Comparison of ENCODE assay signal across 35 mouse cellular contexts in genomic region chr10:62750781-62751180, GRCm38 (mm10).
"Had no signal": no experiment of that assay in that cellular context is flagged by ENCODE, and none has a peak within 500 bp of the region (broad histone marks: within the 10 kb centered on the region; RNA-seq: fewer than 3 reads in every experiment).

No protein-coding gene starts in this region.

- H3K4me1 ChIP-seq: heart, embryonic 10.5 days; heart, embryonic 12.5 days; heart, embryonic 13.5 days; heart, embryonic 15.5 days; hindbrain, embryonic 10.5 days; hindbrain, embryonic 12.5 days; hindbrain, embryonic 13.5 days; hindbrain, embryonic 15.5 days; intestine, embryonic 15.5 days; kidney, embryonic 15.5 days had no signal

- H3K27ac ChIP-seq: heart, embryonic 10.5 days; heart, embryonic 13.5 days; heart, embryonic 15.5 days; hindbrain, embryonic 10.5 days; hindbrain, embryonic 12.5 days; hindbrain, embryonic 13.5 days; hindbrain, embryonic 14.5 days; hindbrain, embryonic 15.5 days; hindbrain, postnatal 0 days; intestine, embryonic 15.5 days; kidney, embryonic 15.5 days; kidney, postnatal 0 days; layer of hippocampus, adult 2 months; left cerebral cortex, adult 2 months had no signal

- H3K9ac ChIP-seq: heart, embryonic 12.5 days; heart, embryonic 13.5 days; heart, embryonic 15.5 days; hindbrain, embryonic 12.5 days; hindbrain, embryonic 13.5 days; hindbrain, embryonic 14.5 days; hindbrain, embryonic 15.5 days; intestine, embryonic 15.5 days; kidney, embryonic 15.5 days had no signal

- H3K9me3 ChIP-seq: heart, embryonic 10.5 days; heart, embryonic 12.5 days; heart, embryonic 13.5 days; heart, embryonic 15.5 days; hindbrain, embryonic 10.5 days; hindbrain, embryonic 12.5 days; hindbrain, embryonic 13.5 days; hindbrain, embryonic 15.5 days; intestine, embryonic 15.5 days; kidney, embryonic 15.5 days had no signal

- DNase-seq: heart, postnatal 10 days; heart, postnatal 14 days; heart, postnatal 36 days; heart, postnatal 4 days; kidney, adult 11 months; kidney, adult 18-20 months; kidney, adult 2 months; kidney, adult 8-10 months; kidney, adult 9 months; kidney, postnatal 10 days; kidney, postnatal 14 days; kidney, postnatal 25 days; kidney, postnatal 36 days; kidney, postnatal 4 days; layer of hippocampus, adult 9-11 months; layer of hippocampus, postnatal 36 days had no signal

- H3K4me3 ChIP-seq: heart, embryonic 10.5 days; heart, embryonic 12.5 days; heart, embryonic 13.5 days; heart, embryonic 15.5 days; hindbrain, embryonic 10.5 days; hindbrain, embryonic 12.5 days; hindbrain, embryonic 13.5 days; hindbrain, embryonic 15.5 days; intestine, embryonic 15.5 days; kidney, embryonic 15.5 days; layer of hippocampus, adult 2 months; left cerebral cortex, adult 2 months had no signal

- ATAC-seq: hindbrain, embryonic 16.5 days; hindbrain, postnatal 0 days; inflammation-experienced regulatory T-cells, adult 6 months; intestine, embryonic 15.5 days; intestine, postnatal 0 days had no signal

- H3K4me2 ChIP-seq: heart, embryonic 11.5 days; heart, embryonic 12.5 days; heart, embryonic 13.5 days; heart, embryonic 15.5 days; hindbrain, embryonic 12.5 days; hindbrain, embryonic 13.5 days; hindbrain, embryonic 14.5 days; hindbrain, embryonic 15.5 days; intestine, embryonic 15.5 days; kidney, embryonic 15.5 days had no signal

- H3K27me3 ChIP-seq: heart, embryonic 12.5 days; heart, embryonic 13.5 days; heart, embryonic 15.5 days; hindbrain, embryonic 12.5 days; hindbrain, embryonic 13.5 days; hindbrain, embryonic 15.5 days; intestine, embryonic 15.5 days; kidney, embryonic 15.5 days had no signal
